Mouse (Mus musculus) 3134 (cell line): ENCODE results near the gene Sema3b.
"Not testable (repeated sequence)": the region's sequence is repeated elsewhere in the genome, so short reads cannot be mapped to it uniquely, and the experiment has no call there.

Source experiments
- DNase-seq: peaks from one replicate; pipeline ENCODE4 v3.0.0-alpha.2; 2011; ENCODE audit warnings: low spot score; ENCODE audit not compliant: insufficient read length; ENCODE audit errors: extremely low read depth

Gene Sema3b

GRCm38 (mm10) chr9:107575579-107576356, 33.3 kb downstream of the Sema3b start:
- DNase-seq, result no peak

GRCm38 (mm10) chr9:107573774-107574173, 35.3 kb downstream of the Sema3b start:
- DNase-seq, result not testable (repeated sequence)

- no peak for DNase-seq
Measured at GRCm38 (mm10) chr9:107572327-107572662, 36.7 kb downstream of the Sema3b start.

- no peak for DNase-seq
Measured at GRCm38 (mm10) chr9:107571534-107572326, 37.3 kb downstream of the Sema3b start.

- no peak for DNase-seq
Measured at GRCm38 (mm10) chr9:107570845-107571244, 38.2 kb downstream of the Sema3b start.

- no peak for DNase-seq
Measured at GRCm38 (mm10) chr9:107570016-107570415, 39.0 kb downstream of the Sema3b start.

- no peak for DNase-seq
Measured at GRCm38 (mm10) chr9:107569270-107569669, 39.8 kb downstream of the Sema3b start.

GRCm38 (mm10) chr9:107568331-107569261, 40.4 kb downstream of the Sema3b start:
- peak; percentile 82 for DNase-seq

- DNase-seq, result no peak
Measured at GRCm38 (mm10) chr9:107567702-107568319, 41.2 kb downstream of the Sema3b start, which contains the start of gene Hyal2. Hyal2 (plus strand) TSS chr9:107567945.

- no peak for DNase-seq
Measured at GRCm38 (mm10) chr9:107566855-107567254, 42.2 kb downstream of the Sema3b start.

- DNase-seq, result no peak
Measured at GRCm38 (mm10) chr9:107566041-107566709, 42.9 kb downstream of the Sema3b start.

GRCm38 (mm10) chr9:107565556-107565955, 43.5 kb downstream of the Sema3b start:
- DNase-seq, result not testable (repeated sequence)

GRCm38 (mm10) chr9:107563029-107563581, 45.9 kb downstream of the Sema3b start, which contains the start of gene Tusc2:
Tusc2 (plus strand) TSS chr9:107563255.
- DNase-seq, result peak; percentile 84

GRCm38 (mm10) chr9:107556346-107556745, 52.7 kb downstream of the Sema3b start:
- no peak for DNase-seq

GRCm38 (mm10) chr9:107555701-107556100, 53.3 kb downstream of the Sema3b start:
- DNase-seq, result no peak

- no peak for DNase-seq
Measured at GRCm38 (mm10) chr9:107555031-107555457, 54.0 kb downstream of the Sema3b start.

GRCm38 (mm10) chr9:107554319-107554825, 54.7 kb downstream of the Sema3b start:
- DNase-seq, result peak; percentile 100

- no peak for DNase-seq
Measured at GRCm38 (mm10) chr9:107553541-107554318, 55.3 kb downstream of the Sema3b start.
